Mouse (Mus musculus): Measurements from ENCODE around the gene Tango6. TPM values are rescaled to one million over a fixed set of nuclear protein-coding genes. Genes with fewer than 3 reads are reported as not detected.

Gene Tango6
- total RNA-seq, 1 experiment: 13.6 TPM

GRCm38 (mm10) chr8:106887336-106888189 is 204.7 kb downstream of the Tango6 start:
- in situ Hi-C loops (cut with MboI; ENCODE audit: low sequenced_read_pairs in 2 of 2, unreplicated experiment in 2 of 2): loop anchor here (10.0 to 25.0 kb wide), 2 partner anchors 173 to 175 kb away; no protein-coding TSS in a partner anchor
- H3K4me1 ChIP-seq (ENCODE audit: control insufficient read depth in 2 of 2, insufficient read depth in 2 of 2, low read length in 2 of 2, poor library complexity in 1 of 2): peaks cover 1 to 8% of the 10 kb centered on the region in 2 experiments; a peak in 2 of 4 replicates
- no peaks in the 10 kb centered on the region for H3K9me3 ChIP-seq (ENCODE audit: control insufficient read depth, insufficient read depth, low read depth, low read length)
- H3K27ac ChIP-seq (ENCODE audit: insufficient read depth, low read depth, low read length, poor library complexity, severe bottlenecking): no peak overlapping the region
- TF ChIP-seq ZNF384 (IDR thresholded peaks at IDR 0.05; ENCODE audit: low read depth, low read length) (peak; percentile 57; the same call in 1 of the 2 replicates), ZC3H11A (IDR thresholded peaks at IDR 0.05; ENCODE audit: borderline replicate concordance, low read depth, low read length) (peak; percentile 84; the same call in 1 of the 2 replicates), MAFK (IDR thresholded peaks at IDR 0.05; ENCODE audit: insufficient read depth, low read depth, low read length) (0 out of 2 replicates have a peak, but pooled peaks have one; percentile 39), CHD2 (IDR thresholded peaks at IDR 0.05; ENCODE audit: low read depth, low read length) (no peak), HCFC1 (IDR thresholded peaks at IDR 0.05; ENCODE audit: borderline replicate concordance, insufficient read depth, low read length) (no peak)
- peaks cover 35% of the 10 kb centered on the region for H3K36me3 ChIP-seq (ENCODE audit: control insufficient read depth, insufficient read depth, low read length, poor library complexity, severe bottlenecking)
- no peak overlapping the region for H3K9ac ChIP-seq (ENCODE audit: insufficient read depth, low read depth, low read length, poor library complexity, severe bottlenecking)
- H3K4me3 ChIP-seq (ENCODE audit: insufficient read depth in 1 of 2, low read depth in 1 of 2, low read length in 2 of 2, poor library complexity in 1 of 2, severe bottlenecking in 1 of 2): no peak overlapping the region
- DNase-seq (ENCODE audit: low read depth, low spot score): peak; percentile 85

- TF ChIP-seq MAFK (IDR thresholded peaks at IDR 0.05; ENCODE audit: insufficient read depth, low read depth, low read length) (no peak), CHD2 (IDR thresholded peaks at IDR 0.05; ENCODE audit: low read depth, low read length) (no peak), ZC3H11A (IDR thresholded peaks at IDR 0.05; ENCODE audit: borderline replicate concordance, low read depth, low read length) (no peak), ZNF384 (IDR thresholded peaks at IDR 0.05; ENCODE audit: low read depth, low read length) (no peak), HCFC1 (IDR thresholded peaks at IDR 0.05; ENCODE audit: borderline replicate concordance, insufficient read depth, low read length) (no peak)
- Histone ChIP-seq H3K4me3 (ENCODE audit: insufficient read depth in 1 of 2, low read depth in 1 of 2, low read length in 2 of 2, poor library complexity in 1 of 2, severe bottlenecking in 1 of 2) (no peak overlapping the region), H3K9ac (ENCODE audit: insufficient read depth, low read depth, low read length, poor library complexity, severe bottlenecking) (no peak overlapping the region), H3K27ac (ENCODE audit: insufficient read depth, low read depth, low read length, poor library complexity, severe bottlenecking) (no peak overlapping the region), H3K36me3 (ENCODE audit: control insufficient read depth, insufficient read depth, low read length, poor library complexity, severe bottlenecking) (peaks cover 28% of the 10 kb centered on the region), H3K9me3 (ENCODE audit: control insufficient read depth, insufficient read depth, low read depth, low read length) (no peaks in the 10 kb centered on the region), H3K4me1 (ENCODE audit: control insufficient read depth in 2 of 2, insufficient read depth in 2 of 2, low read length in 2 of 2, poor library complexity in 1 of 2) (peaks cover 1 to 8% of the 10 kb centered on the region in 2 experiments; a peak in 2 of 4 replicates)
- in situ Hi-C loops (cut with MboI; ENCODE audit: low sequenced_read_pairs in 2 of 2, unreplicated experiment in 2 of 2): loop anchor here (10.0 to 25.0 kb wide), 2 partner anchors 174 to 177 kb away; no protein-coding TSS in a partner anchor
- no peak for DNase-seq (ENCODE audit: low read depth, low spot score)
Measured at GRCm38 (mm10) chr8:106888803-106889202, 205.9 kb downstream of the Tango6 start.

GRCm38 (mm10) chr8:106892210-106892805 is 209.4 kb downstream of the Tango6 start:
- Histone ChIP-seq H3K9me3 (ENCODE audit: control insufficient read depth, insufficient read depth, low read depth, low read length) (no peaks in the 10 kb centered on the region), H3K27ac (ENCODE audit: insufficient read depth, low read depth, low read length, poor library complexity, severe bottlenecking) (peak overlapping the region; percentile 99), H3K4me3 (ENCODE audit: insufficient read depth in 1 of 2, low read depth in 1 of 2, low read length in 2 of 2, poor library complexity in 1 of 2, severe bottlenecking in 1 of 2) (peak overlapping the region; percentile 87 to 100), H3K4me1 (ENCODE audit: control insufficient read depth in 2 of 2, insufficient read depth in 2 of 2, low read length in 2 of 2, poor library complexity in 1 of 2) (peaks cover 1 to 8% of the 10 kb centered on the region in 2 experiments; a peak in 3 of 4 replicates), H3K9ac (ENCODE audit: insufficient read depth, low read depth, low read length, poor library complexity, severe bottlenecking) (peak overlapping the region; percentile 100), H3K36me3 (ENCODE audit: control insufficient read depth, insufficient read depth, low read length, poor library complexity, severe bottlenecking) (peaks cover 17% of the 10 kb centered on the region)
- peak; percentile 54 for DNase-seq (ENCODE audit: low read depth, low spot score)
- in situ Hi-C loops (cut with MboI; ENCODE audit: low sequenced_read_pairs in 2 of 2, unreplicated experiment in 2 of 2): loop anchor here in 1 of 2 experiments (25.0 kb wide), 1 partner anchor 180 kb away; no protein-coding TSS in a partner anchor
- no peak for TF ChIP-seq ZC3H11A (IDR thresholded peaks at IDR 0.05; ENCODE audit: borderline replicate concordance, low read depth, low read length)
- TF ChIP-seq ZNF384 (IDR thresholded peaks at IDR 0.05; ENCODE audit: low read depth, low read length): peak; percentile 41; the same call in 1 of the 2 replicates
- TF ChIP-seq HCFC1 (IDR thresholded peaks at IDR 0.05; ENCODE audit: borderline replicate concordance, insufficient read depth, low read length): 0 out of 2 replicates have a peak, but pooled peaks have one; percentile 34

- peak overlapping the region; percentile 99 for H3K27ac ChIP-seq (ENCODE audit: insufficient read depth, low read depth, low read length, poor library complexity, severe bottlenecking)
- in situ Hi-C loops (cut with MboI; ENCODE audit: low sequenced_read_pairs in 2 of 2, unreplicated experiment in 2 of 2): loop anchor here in 1 of 2 experiments (25.0 kb wide), 1 partner anchor 181 kb away; no protein-coding TSS in a partner anchor
- peak overlapping the region; percentile 87 to 100 for H3K4me3 ChIP-seq (ENCODE audit: insufficient read depth in 1 of 2, low read depth in 1 of 2, low read length in 2 of 2, poor library complexity in 1 of 2, severe bottlenecking in 1 of 2)
- peak; percentile 33 for DNase-seq (ENCODE audit: low read depth, low spot score)
- H3K36me3 ChIP-seq (ENCODE audit: control insufficient read depth, insufficient read depth, low read length, poor library complexity, severe bottlenecking): peaks cover 20% of the 10 kb centered on the region
- TF ChIP-seq MAFK (IDR thresholded peaks at IDR 0.05; ENCODE audit: insufficient read depth, low read depth, low read length) (no peak), HCFC1 (IDR thresholded peaks at IDR 0.05; ENCODE audit: borderline replicate concordance, insufficient read depth, low read length) (no peak), ZC3H11A (IDR thresholded peaks at IDR 0.05; ENCODE audit: borderline replicate concordance, low read depth, low read length) (no peak), ZNF384 (IDR thresholded peaks at IDR 0.05; ENCODE audit: low read depth, low read length) (no peak), CHD2 (IDR thresholded peaks at IDR 0.05; ENCODE audit: low read depth, low read length) (no peak)
- peak overlapping the region; percentile 100 for H3K9ac ChIP-seq (ENCODE audit: insufficient read depth, low read depth, low read length, poor library complexity, severe bottlenecking)
- H3K9me3 ChIP-seq (ENCODE audit: control insufficient read depth, insufficient read depth, low read depth, low read length): no peaks in the 10 kb centered on the region
- peaks cover 1 to 8% of the 10 kb centered on the region in 2 experiments; a peak in 3 of 4 replicates for H3K4me1 ChIP-seq (ENCODE audit: control insufficient read depth in 2 of 2, insufficient read depth in 2 of 2, low read length in 2 of 2, poor library complexity in 1 of 2)
Measured at GRCm38 (mm10) chr8:106892806-106893451, 210.1 kb downstream of the Tango6 start.

All from ES-E14 (cell line).